Mouse (Mus musculus): ENCODE data around the gene Cdh15.

GRCm38 (mm10) chr8:122899085-122899484 is 51.3 kb downstream of the Cdh15 start:
- no peak for TF ChIP-seq GATA1 (IDR thresholded peaks at IDR 0.05; ENCODE audit: borderline replicate concordance, low read length)
- TF ChIP-seq FLI1 (IDR thresholded peaks at IDR 0.05; ENCODE audit: low read length), result no peak

Data from megakaryocyte, embryonic 14.5 days (primary cell).